Mouse (Mus musculus) liver, embryonic 14.5 days (tissue): ENCODE measurements around the gene Gga1.

Experiments
- CTCF ChIP-seq: IDR thresholded peaks from 2 replicates; pipeline ENCODE4 v1.5.1; 2016; ENCODE audit warnings: antibody characterized with exemption, low read depth, control low read depth
- EP300 ChIP-seq: IDR thresholded peaks from 2 replicates; pipeline ENCODE4 v1.6.1; 2016; ENCODE audit warnings: antibody characterized with exemption, low read depth

DNA sequence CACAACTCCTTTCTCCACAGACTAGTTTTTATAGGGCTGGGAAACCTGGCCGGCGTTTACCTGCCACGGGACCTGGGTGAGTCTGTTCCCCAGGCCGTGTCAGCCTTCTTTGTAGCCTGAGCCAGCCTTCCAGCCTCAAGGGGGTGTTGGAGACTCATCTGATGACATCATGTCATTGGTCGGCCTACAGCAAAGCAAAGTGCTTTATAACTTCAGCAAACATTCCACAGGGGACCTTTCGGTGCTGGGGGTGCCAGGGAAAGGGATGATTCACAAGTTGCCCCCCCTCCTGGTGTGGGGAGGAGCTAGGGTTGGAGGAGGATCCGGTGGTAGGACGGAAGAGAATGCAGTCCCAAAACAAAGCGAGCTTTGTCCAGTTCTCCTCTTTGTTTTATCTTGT, 32.2 kb upstream of the Gga1 start:
- no peak for TF ChIP-seq CTCF
- TF ChIP-seq EP300 = no peak
